ENCODE assay signal across 8 mouse cellular contexts in the genomic region with DNA sequence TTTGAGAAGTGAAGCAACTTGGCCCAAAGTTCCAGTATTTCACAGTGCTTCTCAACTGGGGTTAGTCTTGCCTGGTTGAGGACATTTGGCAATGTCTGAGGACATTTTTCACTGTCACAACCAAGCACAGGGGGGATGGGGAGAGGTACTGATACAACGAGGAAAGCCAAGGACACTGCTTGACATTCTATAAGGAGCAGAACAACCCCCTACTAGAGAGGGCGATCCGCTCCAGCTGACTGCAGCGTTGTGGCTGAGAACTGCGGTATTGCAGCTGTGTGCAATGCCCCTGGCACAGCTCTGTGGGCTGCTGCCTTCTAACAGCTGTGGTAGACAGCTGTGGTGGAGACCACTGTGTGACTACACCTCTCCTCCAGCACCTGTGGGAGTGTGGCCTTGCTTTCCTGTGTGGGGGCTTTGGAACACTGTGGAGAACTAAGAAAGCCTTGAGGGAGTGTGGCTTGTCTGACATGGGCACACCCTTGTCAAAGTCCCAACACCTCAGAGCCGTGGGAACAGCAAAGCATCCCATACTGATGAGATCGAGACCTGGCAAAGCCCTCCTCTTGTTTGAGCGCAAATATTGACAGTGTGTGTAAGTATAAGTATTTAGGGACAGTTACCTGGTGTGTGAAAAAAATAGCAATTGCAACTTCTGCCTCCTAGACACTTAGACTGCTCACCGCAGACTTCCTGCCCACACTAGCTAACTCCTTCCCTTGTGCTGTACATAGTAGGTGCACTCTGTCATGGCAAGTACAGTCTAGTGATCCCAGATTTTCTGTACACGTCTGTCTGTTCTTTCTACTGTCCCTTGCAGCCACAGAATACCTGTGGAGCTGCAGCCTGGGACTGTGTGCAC.
DNase-seq lines count a peak whose midpoint lies in the region; ATAC-seq and TF ChIP-seq lines count a peak whose summit lies in the region.
"Had no signal": no experiment of that assay in that cellular context is flagged by ENCODE, and none has a peak within 500 bp of the region (broad histone marks: within the 10 kb centered on the region; RNA-seq: fewer than 3 reads in every experiment).

No protein-coding gene starts in this region.

- DNase-seq in layer of hippocampus, adult 9-11 months: peak; percentile 54
- no peak for DNase-seq in layer of hippocampus, postnatal 14 days (ENCODE audit: low spot score in 2 of 2)
- DNase-seq in embryonic facial prominence, embryonic 14.5 days (ENCODE audit: low spot score): peak; percentile 64
- DNase-seq in kidney, adult 18-20 months: no peak
- DNase-seq in right cerebral cortex, adult 18-20 months: no peak

- H3K27ac ChIP-seq in embryonic facial prominence, embryonic 14.5 days (replicated peaks; ENCODE audit: low read depth, low read length): no peak overlapping the region
- peak overlapping the region; percentile 63 for H3K27ac ChIP-seq in liver, embryonic 16.5 days (ENCODE audit: low read length)
- 0 out of 2 replicates have a peak overlapping the region, but pooled peaks have one; percentile 3 for H3K27ac ChIP-seq in small intestine, adult 2 months (ENCODE audit: insufficient read depth, low read depth, low read length)
- H3K27ac ChIP-seq: midbrain, embryonic 12.5 days had no signal

- 63% methylated on average over 10 of the region's 10 CpGs for WGBS in embryonic facial prominence, embryonic 14.5 days
- WGBS in liver, embryonic 16.5 days (ENCODE audit: insufficient replicate concordance): 26% methylated on average over 10 of the region's 10 CpGs
- WGBS in small intestine, adult 2 months: 53% methylated on average over 10 of the region's 10 CpGs

- no peak overlapping the region for H3K4me2 ChIP-seq in embryonic facial prominence, embryonic 14.5 days (ENCODE audit: low read depth, low read length)
- no peak overlapping the region for H3K4me2 ChIP-seq in liver, embryonic 16.5 days (ENCODE audit: low read depth, low read length)
- H3K4me2 ChIP-seq: midbrain, embryonic 12.5 days had no signal

- no peaks in the 10 kb centered on the region for H3K9me3 ChIP-seq in embryonic facial prominence, embryonic 14.5 days (ENCODE audit: control insufficient read depth, low read length)
- H3K9me3 ChIP-seq in liver, embryonic 16.5 days (replicated peaks; ENCODE audit: control insufficient read depth, low read length): no peaks in the 10 kb centered on the region
- H3K9me3 ChIP-seq: midbrain, embryonic 12.5 days had no signal

- no peak overlapping the region for H3K4me3 ChIP-seq in embryonic facial prominence, embryonic 14.5 days (ENCODE audit: low read depth, low read length)
- H3K4me3 ChIP-seq in liver, embryonic 16.5 days (ENCODE audit: low read depth, low read length): no peak overlapping the region
- no peak overlapping the region for H3K4me3 ChIP-seq in small intestine, adult 2 months (ENCODE audit: low read depth, low read length)
- H3K4me3 ChIP-seq: midbrain, embryonic 12.5 days had no signal

- H3K36me3 ChIP-seq in embryonic facial prominence, embryonic 14.5 days (ENCODE audit: control insufficient read depth, insufficient read depth, low read length): no peaks in the 10 kb centered on the region
- H3K36me3 ChIP-seq in liver, embryonic 16.5 days (ENCODE audit: control insufficient read depth, insufficient read depth): no peaks in the 10 kb centered on the region
- no peaks in the 10 kb centered on the region for H3K36me3 ChIP-seq in small intestine, adult 2 months (ENCODE audit: control insufficient read depth, insufficient read depth, low read length)
- H3K36me3 ChIP-seq: midbrain, embryonic 12.5 days had no signal

- ATAC-seq in embryonic facial prominence, embryonic 14.5 days (ENCODE audit: low read depth): peak; percentile 82
- ATAC-seq in liver, embryonic 16.5 days (ENCODE audit: low read depth): peak; percentile 51

- no peaks in the 10 kb centered on the region for H3K27me3 ChIP-seq in embryonic facial prominence, embryonic 14.5 days (replicated peaks; ENCODE audit: control insufficient read depth, insufficient read depth, low read length)
- no peaks in the 10 kb centered on the region for H3K27me3 ChIP-seq in liver, embryonic 16.5 days (ENCODE audit: control insufficient read depth, insufficient read depth, low read depth, low read length)
- no peaks in the 10 kb centered on the region for H3K27me3 ChIP-seq in small intestine, adult 2 months (ENCODE audit: control insufficient read depth, insufficient read depth, low read length)
- H3K27me3 ChIP-seq: midbrain, embryonic 12.5 days had no signal

- no peak for TF ChIP-seq CTCF in small intestine, adult 2 months (IDR thresholded peaks at IDR 0.05; ENCODE audit: extremely low read depth, insufficient read length, insufficient replicate concordance, low read depth, low read length)

- H3K4me1 ChIP-seq in embryonic facial prominence, embryonic 14.5 days (ENCODE audit: control insufficient read depth, insufficient read depth, low read length): no peaks in the 10 kb centered on the region; the same call in 1 of the 2 replicates
- H3K4me1 ChIP-seq in liver, embryonic 16.5 days (ENCODE audit: control insufficient read depth, low read depth, low read length): no peaks in the 10 kb centered on the region; the same call in 1 of the 2 replicates
- H3K4me1 ChIP-seq in small intestine, adult 2 months (ENCODE audit: control insufficient read depth, insufficient read depth, insufficient read length, low read length): peaks cover 6% of the 10 kb centered on the region; the same call in 1 of the 2 replicates

- no peak overlapping the region for H3K9ac ChIP-seq in embryonic facial prominence, embryonic 14.5 days (ENCODE audit: low read depth, low read length)
- no peak overlapping the region for H3K9ac ChIP-seq in liver, embryonic 16.5 days (ENCODE audit: low read depth, low read length)
- H3K9ac ChIP-seq: midbrain, embryonic 12.5 days had no signal

- no peak for TF ChIP-seq POLR2A in small intestine, adult 2 months (IDR thresholded peaks at IDR 0.05; ENCODE audit: low read depth, low read length)

Comparison
In these comparisons a context has a peak if more than half of its experiments do, and no peak if none do; other contexts are left out.
1. DNase-seq: peak in layer of hippocampus, adult 9-11 months (single experiment) and embryonic facial prominence, embryonic 14.5 days (single experiment); none in layer of hippocampus, postnatal 14 days (0 of 2), kidney, adult 18-20 months (single experiment) and right cerebral cortex, adult 18-20 months (single experiment).